ENCODE assay signal across 13 mouse cellular contexts in the genomic region with DNA sequence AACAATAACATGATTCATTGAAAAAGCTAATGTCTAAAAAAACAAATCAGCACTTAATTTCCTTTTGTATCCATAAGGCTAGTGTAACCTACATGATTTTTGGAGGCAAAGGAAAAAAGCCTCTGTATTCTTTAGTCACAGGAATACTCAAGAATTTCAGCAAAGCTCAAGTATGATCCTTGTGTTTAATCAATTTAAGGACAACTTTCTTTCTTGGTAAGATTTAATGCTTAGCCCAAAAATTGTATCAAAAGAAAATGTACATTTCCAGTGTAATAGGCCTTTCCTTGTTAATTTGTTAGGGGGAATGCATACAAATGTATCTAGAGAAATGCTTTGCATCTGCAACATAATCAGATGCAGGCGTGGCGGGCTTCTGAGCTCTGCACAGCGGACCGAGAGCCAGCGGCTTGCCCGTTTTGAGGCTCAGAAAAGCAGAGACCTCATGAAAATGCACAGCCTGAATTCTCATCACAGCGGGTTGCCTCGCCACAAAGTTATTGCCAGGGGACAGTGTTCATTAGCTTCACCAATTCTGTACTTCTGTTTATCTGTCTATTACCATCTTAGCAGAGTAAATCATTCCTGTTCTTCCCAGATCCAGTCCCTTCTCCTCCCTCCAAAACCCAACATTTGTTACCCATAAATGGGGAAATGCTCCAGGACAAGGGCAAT.
DNase-seq lines count a peak whose midpoint lies in the region; ATAC-seq lines count a peak whose summit lies in the region.
"Had no signal": no experiment of that assay in that cellular context is flagged by ENCODE, and none has a peak within 500 bp of the region (broad histone marks: within the 10 kb centered on the region; RNA-seq: fewer than 3 reads in every experiment).

No protein-coding gene starts in this region.

- no peak overlapping the region for H3K9ac ChIP-seq in midbrain, embryonic 11.5 days (ENCODE audit: low read length)
- H3K9ac ChIP-seq: lung, embryonic 14.5 days had no signal

- H3K4me3 ChIP-seq in hindbrain, embryonic 10.5 days: no peak overlapping the region
- no peak overlapping the region for H3K4me3 ChIP-seq in midbrain, embryonic 11.5 days (ENCODE audit: low read depth, low read length)

- no peak overlapping the region; the same call in 1 of the 2 replicates for H3K4me2 ChIP-seq in midbrain, embryonic 11.5 days
- H3K4me2 ChIP-seq: lung, embryonic 14.5 days had no signal

- no peak for ATAC-seq in midbrain, embryonic 11.5 days (ENCODE audit: low FRiP score)
- ATAC-seq: CD4-positive, CD25-positive, alpha-beta regulatory T cell, adult 4 months; Patski had no signal

- no peaks in the 10 kb centered on the region for H3K9me3 ChIP-seq in hindbrain, embryonic 10.5 days
- no peaks in the 10 kb centered on the region for H3K9me3 ChIP-seq in midbrain, embryonic 11.5 days (ENCODE audit: control insufficient read depth, low read length)

- no peaks in the 10 kb centered on the region for H3K36me3 ChIP-seq in hindbrain, embryonic 10.5 days
- no peaks in the 10 kb centered on the region for H3K36me3 ChIP-seq in midbrain, embryonic 11.5 days (ENCODE audit: control insufficient read depth, insufficient read depth, low read length)

- no peak overlapping the region for H3K27ac ChIP-seq in hindbrain, embryonic 10.5 days
- H3K27ac ChIP-seq in midbrain, embryonic 11.5 days (ENCODE audit: low read depth, low read length): peak overlapping the region; percentile 21

- H3K4me1 ChIP-seq in hindbrain, embryonic 10.5 days (replicated peaks): peaks cover 56% of the 10 kb centered on the region
- peaks cover 39% of the 10 kb centered on the region for H3K4me1 ChIP-seq in midbrain, embryonic 11.5 days (ENCODE audit: control insufficient read depth, insufficient read depth, low read length)

- H3K27me3 ChIP-seq in hindbrain, embryonic 10.5 days (ENCODE audit: insufficient read depth, poor library complexity, severe bottlenecking): peaks cover 57% of the 10 kb centered on the region
- peaks cover 12% of the 10 kb centered on the region for H3K27me3 ChIP-seq in midbrain, embryonic 11.5 days (ENCODE audit: control insufficient read depth, insufficient read depth, low read length)

- 16% methylated on average over 8 of the region's 8 CpGs for WGBS in hindbrain, embryonic 10.5 days
- 2% methylated on average over 8 of the region's 8 CpGs for WGBS in midbrain, embryonic 11.5 days

- DNase-seq in Muller cell, postnatal 12 days (ENCODE audit: inconsistent ontology term): peak; percentile 9
- peak; percentile 72 for DNase-seq in embryo, embryonic 11 days
- DNase-seq in hindbrain, embryonic 10.5 days (ENCODE audit: low spot score): peak; percentile 45
- DNase-seq in midbrain, embryonic 11.5 days (ENCODE audit: low spot score, missing footprints): peak; percentile 94
- DNase-seq in frontal cortex, postnatal 36 days (ENCODE audit: low spot score in 2 of 2): no peak
- no peak for DNase-seq in frontal cortex, postnatal 10 days (ENCODE audit: low spot score in 2 of 2)
- no peak for DNase-seq in left cerebral cortex, adult 11 months (ENCODE audit: low spot score)
- DNase-seq in lung, postnatal 36 days: no peak
- DNase-seq: adrenal gland, postnatal 14 days; heart, postnatal 10 days; lung, embryonic 14.5 days had no signal

Comparison
In these comparisons a context has a peak if more than half of its experiments do, and no peak if none do; other contexts are left out.
1. DNase-seq: peak in Muller cell, postnatal 12 days (single experiment), embryo, embryonic 11 days (single experiment), hindbrain, embryonic 10.5 days (single experiment) and midbrain, embryonic 11.5 days (single experiment); none in frontal cortex, postnatal 36 days (0 of 2), frontal cortex, postnatal 10 days (0 of 2), left cerebral cortex, adult 11 months (single experiment) and lung, postnatal 36 days (single experiment).